Mouse (Mus musculus) G1E-ER4 (cell line): ENCODE data around the gene Ercc1. TPM values are rescaled to one million over a fixed set of nuclear protein-coding genes. Genes with fewer than 3 reads are reported as not detected.

ENCODE experiments used
- GATA1 ChIP-seq: IDR thresholded peaks from one replicate; pipeline ENCODE4 v1.8.0; 2012; ENCODE audit warnings: low read length, inconsistent platforms
- polyA plus RNA-seq: library from polyadenylated mRNA; stranded (reverse); fragments of >175 nt; gene quantifications from 2 replicates; pipeline ENCODE4 v1.2.3, GENCODE M21; 2012

Ercc1 gene
- polyA plus RNA-seq, 1 experiment: 133 TPM

DNA sequence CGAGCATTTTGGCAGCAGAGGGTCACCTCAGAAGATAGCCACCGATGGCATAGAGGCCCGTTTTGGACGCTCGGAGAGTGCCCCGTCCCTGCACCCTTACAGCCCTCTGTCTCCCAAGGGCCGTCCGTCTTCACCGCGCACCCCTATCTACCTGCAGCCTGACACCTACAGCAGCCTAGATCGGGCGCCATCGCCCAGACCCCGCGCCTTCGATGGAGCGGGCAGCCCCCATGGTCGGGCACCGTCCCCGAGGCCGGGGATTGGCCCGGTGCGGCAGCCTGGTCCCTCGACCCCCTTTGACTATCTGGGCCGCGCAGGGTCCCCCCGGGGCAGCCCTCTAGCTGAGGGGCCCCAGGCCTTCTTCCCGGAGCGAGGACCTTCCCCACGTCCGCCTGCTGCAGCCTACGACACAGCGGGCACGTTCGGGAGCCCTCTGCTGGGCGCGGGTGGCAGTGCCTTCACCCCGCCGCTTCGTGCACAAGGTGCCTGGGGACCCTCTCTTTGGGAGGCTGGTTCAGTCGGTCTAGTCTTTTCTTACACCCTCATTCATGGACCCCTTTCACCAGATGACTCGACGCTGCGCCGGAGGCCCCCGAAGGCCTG, 25.3 kb downstream of the Ercc1 start:
- no peak for TF ChIP-seq GATA1

GRCm38 (mm10) chr7:19373367-19373766, 28.8 kb downstream of the Ercc1 start:
- TF ChIP-seq GATA1: no peak

GRCm38 (mm10) chr7:19375368-19375767, 30.8 kb downstream of the Ercc1 start:
- no peak for TF ChIP-seq GATA1

GRCm38 (mm10) chr7:19376019-19376418, 31.4 kb downstream of the Ercc1 start:
- TF ChIP-seq GATA1: no peak

- no peak for TF ChIP-seq GATA1
These were observed 33.5 kb downstream of the Ercc1 start for GRCm38 (mm10) chr7:19378049-19378448.

- TF ChIP-seq GATA1: no peak
These were observed 37.0 kb downstream of the Ercc1 start, which contains the start of gene Ercc2 for GRCm38 (mm10) chr7:19381377-19382165. TSS of gene Ercc2 (plus strand) at chr7:19382010.

DNA sequence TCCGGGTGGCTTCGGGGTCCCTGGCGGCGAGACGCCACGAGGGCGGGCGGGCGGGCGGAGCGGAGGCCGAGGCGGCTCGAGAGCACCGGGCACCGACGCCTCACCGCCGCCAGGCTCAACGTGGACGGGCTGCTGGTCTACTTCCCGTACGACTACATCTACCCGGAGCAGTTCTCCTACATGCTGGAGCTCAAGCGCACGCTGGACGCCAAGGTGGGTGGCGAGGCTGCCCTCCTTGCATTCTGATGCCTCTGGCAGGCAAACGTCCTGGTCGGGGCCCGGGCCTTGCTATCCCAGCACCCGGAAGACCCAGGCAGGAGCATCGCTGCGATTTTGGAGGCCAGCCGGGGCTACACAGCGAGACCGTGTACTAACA, 37.6 kb downstream of the Ercc1 start:
- no peak for TF ChIP-seq GATA1

DNA sequence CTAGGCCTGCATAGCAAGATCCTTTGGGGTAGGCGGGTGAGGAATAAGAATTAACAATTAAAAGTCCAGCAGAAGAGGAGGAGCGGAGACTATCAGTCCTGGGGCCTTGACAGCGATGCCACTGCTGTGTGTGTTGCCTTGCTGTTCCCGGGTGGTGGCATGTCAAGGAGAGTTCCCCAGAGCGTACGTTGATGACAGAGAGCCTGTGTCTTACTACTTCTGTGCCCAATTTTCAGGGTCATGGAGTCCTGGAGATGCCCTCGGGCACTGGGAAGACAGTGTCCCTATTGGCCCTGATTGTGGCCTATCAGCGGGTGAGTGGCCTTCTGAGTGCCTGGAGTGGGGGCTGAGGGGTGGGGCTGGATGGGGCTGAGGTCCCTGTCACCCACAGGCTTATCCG, 39.1 kb downstream of the Ercc1 start:
- no peak for TF ChIP-seq GATA1

- TF ChIP-seq GATA1: no peak
These were observed 44.3 kb downstream of the Ercc1 start for GRCm38 (mm10) chr7:19388699-19389413.

DNA sequence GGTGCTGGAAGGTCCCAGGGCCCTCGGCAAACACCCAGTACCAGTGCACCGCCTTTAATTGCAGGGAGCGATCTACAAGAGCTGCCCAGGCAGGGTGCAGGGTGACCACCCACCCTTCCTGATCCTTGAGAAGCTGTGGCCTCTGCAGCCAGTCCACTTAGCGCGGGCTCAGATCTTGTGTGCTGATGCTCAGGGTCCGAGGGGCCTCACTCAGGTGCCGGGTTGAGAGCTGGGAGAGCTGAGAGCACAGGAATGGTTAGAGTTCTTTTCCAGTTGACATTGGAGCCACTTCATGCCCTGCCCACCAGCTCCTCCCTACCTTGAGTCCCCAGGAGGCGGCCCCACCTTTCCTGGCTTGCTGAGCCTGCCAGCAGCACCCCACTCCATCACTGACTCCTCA, 49.9 kb downstream of the Ercc1 start:
- TF ChIP-seq GATA1: no peak

DNA sequence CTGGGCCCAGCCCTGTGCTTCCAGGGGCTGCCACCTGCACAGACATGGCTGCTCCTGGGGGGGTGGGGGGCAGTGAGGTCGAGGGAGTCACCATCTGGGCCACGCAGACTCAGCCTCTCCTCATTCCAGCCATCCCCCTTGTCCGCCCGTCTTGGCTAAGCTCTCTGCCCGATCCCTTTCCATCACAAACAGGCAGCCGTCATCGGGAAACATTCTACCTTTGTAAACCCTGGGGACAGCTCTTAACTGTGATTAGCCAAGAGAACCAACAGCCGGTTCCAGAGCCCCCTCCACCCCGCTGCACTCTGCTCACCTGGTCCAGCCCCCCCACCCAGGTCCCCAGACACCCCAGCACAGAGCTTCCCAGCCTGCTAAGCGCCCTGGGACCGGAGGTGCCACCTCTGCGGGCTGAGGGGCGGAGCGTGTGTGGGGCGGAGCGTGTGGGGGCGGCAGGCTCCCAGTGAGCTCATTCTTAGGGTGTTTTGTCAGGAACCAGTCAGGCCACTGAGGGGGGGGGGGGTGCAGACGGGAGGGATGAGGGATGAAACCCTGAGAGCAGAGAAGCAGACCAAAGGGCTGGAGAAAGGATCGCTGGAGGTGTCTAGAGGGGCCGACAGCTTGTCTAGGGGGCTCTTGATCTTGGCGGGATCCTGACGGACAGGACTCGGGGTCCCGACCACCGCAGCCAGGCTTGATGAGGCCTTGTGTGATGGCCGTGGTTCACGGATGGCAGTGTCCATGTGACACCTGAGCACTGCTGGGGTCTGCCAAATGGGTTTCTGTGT, 55.1 kb downstream of the Ercc1 start:
- no peak for TF ChIP-seq GATA1

DNA sequence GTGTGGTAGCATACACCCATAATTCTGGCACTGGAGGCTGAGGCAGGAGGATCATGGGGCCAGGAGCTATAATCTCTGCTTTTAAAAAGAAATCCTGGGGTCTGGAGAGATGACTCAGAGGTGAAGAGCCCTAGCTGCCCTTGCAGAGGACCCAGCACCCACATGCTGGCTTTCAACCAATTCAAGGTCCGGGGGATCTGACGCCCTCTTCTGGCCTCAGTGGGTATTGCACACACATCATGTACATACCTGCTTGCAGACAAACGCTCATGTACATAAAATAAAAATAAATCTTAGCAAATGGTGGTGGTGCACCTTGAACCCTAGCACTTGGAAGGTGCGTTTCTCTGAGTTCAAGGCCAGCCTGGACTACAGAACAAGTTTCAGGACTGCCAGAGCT, 56.4 kb downstream of the Ercc1 start:
- no peak for TF ChIP-seq GATA1

DNA sequence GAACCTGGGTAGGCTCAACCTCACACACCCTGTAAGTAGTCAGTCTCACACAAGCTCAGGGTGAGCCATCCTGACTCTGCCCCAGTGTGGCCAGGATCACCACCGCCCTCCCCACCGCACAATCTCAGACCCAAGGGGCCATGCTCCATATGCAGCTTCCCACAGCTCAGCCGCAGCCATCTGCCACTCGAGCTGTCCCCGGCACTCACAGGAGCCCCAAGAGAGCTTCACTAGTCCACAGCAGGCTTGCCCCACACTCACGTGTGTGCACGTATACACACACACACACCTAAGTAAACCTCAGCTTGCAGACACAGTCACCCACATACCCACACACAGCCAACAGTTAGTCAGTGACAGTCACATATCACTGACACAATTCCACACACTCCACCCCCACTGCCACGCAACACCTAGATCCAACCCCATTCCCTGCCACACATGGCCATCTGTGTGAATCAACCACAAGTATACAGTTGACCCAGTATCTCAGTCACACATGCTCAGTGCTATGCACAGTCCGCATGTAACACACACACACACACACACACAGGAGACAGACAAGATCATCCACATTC, 58.0 kb downstream of the Ercc1 start:
- no peak for TF ChIP-seq GATA1

- no peak for TF ChIP-seq GATA1
These were observed 59.2 kb downstream of the Ercc1 start, which contains the start of gene Klc3 for GRCm38 (mm10) chr7:19403731-19404296. TSS of gene Klc3 (minus strand) at chr7:19404104.

- no peak for TF ChIP-seq GATA1
These were observed 59.9 kb downstream of the Ercc1 start, which contains the start of gene Ckm for GRCm38 (mm10) chr7:19404476-19404875. TSS of gene Ckm (plus strand) at chr7:19404776.
